Mouse (Mus musculus): ENCODE measurements around the gene Dbil5. TPM values are rescaled to one million over a fixed set of nuclear protein-coding genes. Genes with fewer than 3 reads are reported as not detected.

Dbil5 gene
- not detected for polyA plus RNA-seq (2017; shearing (Covaris generic))

GRCm38 (mm10) chr11:76217390-76217800, at the start of gene Dbil5, which contains the start of gene Gemin4:
Gene Dbil5 (plus strand): TSS chr11:76217608.
Gene Gemin4 (minus strand): TSS chr11:76217664.

DNA sequence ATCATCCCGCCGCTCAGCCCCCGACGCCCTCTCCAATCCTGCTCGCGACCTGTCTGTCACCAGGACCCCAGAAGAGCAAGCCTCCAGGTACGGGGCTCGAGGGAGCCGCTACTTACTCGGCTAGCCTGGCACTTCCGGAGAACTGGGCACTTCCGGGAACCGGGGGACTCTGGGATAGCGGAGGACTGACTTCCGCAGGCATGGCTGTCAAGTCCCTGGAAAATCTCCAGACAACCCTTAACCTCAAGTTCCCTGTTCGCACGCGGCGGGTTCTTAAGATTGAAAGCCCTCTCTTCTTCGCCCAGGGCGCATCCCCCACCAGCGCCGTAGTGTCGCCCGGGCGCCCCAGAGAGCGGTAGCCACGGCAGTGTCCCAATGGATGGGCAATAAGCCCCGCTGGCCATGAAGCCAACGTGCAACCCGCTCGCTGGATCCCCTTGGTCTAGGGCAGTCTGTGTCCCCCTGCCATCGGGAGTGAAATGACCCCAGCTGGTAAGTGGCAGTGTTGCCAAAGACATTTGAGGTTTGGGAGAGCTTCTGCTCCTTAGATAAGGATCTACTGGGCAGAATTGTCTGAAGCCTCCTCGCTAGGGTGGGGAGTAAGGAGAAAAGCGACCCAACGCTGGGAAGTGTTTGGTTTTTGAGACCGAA, 37.8 kb upstream of the Dbil5 start, which contains the start of the genes Vps53 and Fam57a:
Gene Vps53 (minus strand): TSS at position 153 of the 651 bp plus-strand sequence.
Gene Fam57a (plus strand): TSS at position 177 of the 651 bp plus-strand sequence.

DNA sequence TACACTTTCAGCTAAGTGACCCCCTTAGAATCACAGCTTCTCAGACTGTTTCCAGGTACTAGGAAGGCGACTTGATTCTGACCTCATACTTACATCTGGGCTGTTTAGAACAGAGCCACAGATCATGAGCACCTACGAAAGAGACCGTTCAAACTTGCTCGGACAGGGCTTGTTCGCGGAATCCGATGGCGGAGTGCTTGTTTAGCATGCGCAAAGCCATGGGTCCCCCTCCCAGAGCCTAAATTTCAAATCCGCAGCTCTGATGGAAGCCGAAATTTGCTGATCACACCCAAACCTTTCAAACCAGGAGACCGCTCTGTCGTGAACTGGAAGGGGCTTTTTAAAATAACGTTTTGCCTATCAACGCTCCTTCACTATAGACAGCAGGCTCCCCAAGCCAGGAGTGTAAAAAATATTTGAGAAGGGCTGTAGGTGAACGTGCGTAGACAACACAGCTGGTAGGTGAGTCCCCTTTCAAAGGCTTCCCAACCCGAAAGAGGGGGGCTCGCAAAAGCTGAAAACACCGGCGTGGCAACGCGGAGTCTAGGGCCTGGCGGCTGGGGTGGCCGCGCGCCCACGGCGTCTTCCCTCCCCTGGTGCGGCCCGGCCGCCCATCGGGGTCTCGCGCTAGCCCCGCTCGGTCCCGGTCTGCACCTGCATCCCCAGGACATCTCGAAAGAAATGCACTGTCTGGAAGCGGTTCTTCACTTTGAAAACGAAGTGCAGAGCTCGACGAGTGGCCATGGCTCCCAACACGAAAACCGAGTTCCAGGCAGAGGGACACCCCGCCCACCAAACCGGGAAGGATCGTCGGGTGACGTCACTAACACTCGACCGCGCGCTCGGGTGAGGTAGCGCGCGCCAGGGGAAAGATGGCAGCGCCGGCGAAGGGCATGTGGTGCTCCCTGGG, 25.7 kb downstream of the Dbil5 start, which contains the start of the genes Mrm3 and Glod4:
Gene Mrm3 (plus strand): TSS at position 815 of the 910 bp plus-strand sequence.
Gene Glod4 (minus strand): TSS at position 825 of the 910 bp plus-strand sequence.

Other genes starting within 250 kb of the Dbil5 start
- gene 1700016K19Rik, start 217.7 kb upstream of the Dbil5 start, polyA plus RNA-seq (2017; shearing (Covaris generic)): not detected
- 26.6 TPM for gene Rflnb, start 189.8 kb upstream of the Dbil5 start, polyA plus RNA-seq (2017; shearing (Covaris generic))
- 70.0 TPM for gene Vps53, start 38.0 kb upstream of the Dbil5 start, polyA plus RNA-seq (2017; shearing (Covaris generic))
- 5.6 TPM for gene Fam57a, start 37.9 kb upstream of the Dbil5 start, polyA plus RNA-seq (2017; shearing (Covaris generic))
- 31.4 TPM for gene Gemin4, start 56 bp downstream of the Dbil5 start, polyA plus RNA-seq (2017; shearing (Covaris generic))
- gene Mrm3, start 26.1 kb downstream of the Dbil5 start, polyA plus RNA-seq (2017; shearing (Covaris generic)): 16.2 TPM
- gene Glod4, start 26.1 kb downstream of the Dbil5 start, polyA plus RNA-seq (2017; shearing (Covaris generic)): 88.5 TPM
- gene Nxn, start 181.5 kb downstream of the Dbil5 start, polyA plus RNA-seq (2017; shearing (Covaris generic)): 0.78 TPM
- gene Timm22, start 189.3 kb downstream of the Dbil5 start, polyA plus RNA-seq (2017; shearing (Covaris generic)): 66.7 TPM